In the genomic region with DNA sequence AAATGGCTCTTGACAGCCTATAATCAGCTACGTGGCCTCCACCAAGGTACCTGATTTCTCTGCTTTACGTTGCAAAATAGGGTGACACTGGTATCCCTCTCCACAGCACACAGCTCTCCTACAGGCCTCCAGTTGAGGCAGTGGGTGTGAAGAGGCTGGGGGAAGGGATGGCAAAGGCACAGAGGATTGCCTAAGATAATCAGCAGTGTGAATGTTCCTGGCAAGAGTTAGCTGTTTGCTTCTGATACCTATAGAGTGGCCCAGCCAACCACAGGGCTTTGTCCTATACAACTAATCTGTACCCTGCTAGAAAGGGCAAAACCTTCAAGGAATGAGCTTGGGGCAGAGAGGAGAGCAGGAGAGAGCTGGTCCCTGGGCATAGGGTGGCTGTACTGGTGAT, we compare ENCODE assay signal across 23 mouse cellular contexts. TPM values are rescaled to one million over a fixed set of nuclear protein-coding genes. Genes with fewer than 3 reads are reported as not detected.
DNase-seq lines count a peak whose midpoint lies in the region; ATAC-seq and TF ChIP-seq lines count a peak whose summit lies in the region.
"Had no signal": no experiment of that assay in that cellular context is flagged by ENCODE, and none has a peak within 500 bp of the region (broad histone marks: within the 10 kb centered on the region; RNA-seq: fewer than 3 reads in every experiment).

No protein-coding gene starts in this region.

- peaks cover 5 to 22% of the 10 kb centered on the region in 2 experiments for H3K4me1 ChIP-seq in MEL (ENCODE audit: control insufficient read depth in 1 of 2, insufficient read depth in 2 of 2, low read length in 2 of 2)
- H3K4me1 ChIP-seq: embryonic facial prominence, embryonic 10.5 days; embryonic facial prominence, embryonic 12.5 days; forebrain, embryonic 15.5 days had no signal

- no peaks in the 10 kb centered on the region for H3K79me2 ChIP-seq in MEL (ENCODE audit: control insufficient read depth, insufficient read depth, low read length, poor library complexity)

- TF ChIP-seq POLR2A in MEL (IDR thresholded peaks at IDR 0.05; ENCODE audit: control insufficient read depth in 1 of 2, insufficient read depth in 1 of 2, low read depth in 1 of 2, low read length in 2 of 2, poor library complexity in 1 of 2), result no peak

- TF ChIP-seq RAD21 in MEL (IDR thresholded peaks at IDR 0.05; ENCODE audit: low read depth, low read length), result no peak

- no peak for TF ChIP-seq CTCF in MEL (IDR thresholded peaks at IDR 0.05 in 2 of 3, conservative IDR thresholded peaks at IDR 0.05 in 1 of 3; ENCODE audit: control insufficient read depth in 1 of 3, insufficient read depth in 1 of 3, low read depth in 2 of 3, low read length in 3 of 3, poor library complexity in 1 of 3, severe bottlenecking in 1 of 3)

- peak; percentile 19 to 32; a peak in 2 of 4 replicates for TF ChIP-seq EP300 in MEL (IDR thresholded peaks at IDR 0.05; ENCODE audit: low read depth in 1 of 2, low read length in 2 of 2)

- peaks cover 0 to 11% of the 10 kb centered on the region in 2 experiments; a peak in 2 of 4 replicates for H3K36me3 ChIP-seq in MEL (ENCODE audit: control insufficient read depth in 1 of 2, insufficient read depth in 2 of 2, low read length in 2 of 2)
- H3K36me3 ChIP-seq: embryonic facial prominence, embryonic 10.5 days; embryonic facial prominence, embryonic 12.5 days; forebrain, embryonic 15.5 days; G1E had no signal

- DNase-seq in frontal cortex, postnatal 10 days (ENCODE audit: low spot score in 2 of 2), result no peak
- DNase-seq in MEL (ENCODE audit: low read depth, low spot score), result no peak
- DNase-seq in layer of hippocampus, postnatal 10 days (ENCODE audit: low spot score in 2 of 2), result no peak
- DNase-seq in gastrocnemius, adult 18-20 months (ENCODE audit: low spot score), result no peak
- DNase-seq: adrenal gland, adult 2 months; adrenal gland, postnatal 10 days; adrenal gland, postnatal 25 days; B cell, adult 2 months; cerebellum, adult 11-12 months; cerebellum, adult 2 months; cerebellum, adult 9-10 months; cerebellum, postnatal 10 days; cerebellum, postnatal 25 days; forebrain, postnatal 0 days had no signal

- H3K4me3 ChIP-seq in MEL (ENCODE audit: control insufficient read depth in 1 of 2, insufficient read depth in 1 of 2, low read depth in 2 of 2, low read length in 2 of 2), result no peak overlapping the region
- H3K4me3 ChIP-seq: embryonic facial prominence, embryonic 10.5 days; embryonic facial prominence, embryonic 12.5 days; forebrain, embryonic 13.5 days; forebrain, embryonic 15.5 days had no signal

- no peaks in the 10 kb centered on the region for H3K27me3 ChIP-seq in MEL (ENCODE audit: control insufficient read depth in 1 of 2, insufficient read depth in 2 of 2, low read length in 2 of 2)
- H3K27me3 ChIP-seq: embryonic facial prominence, embryonic 12.5 days; forebrain, embryonic 13.5 days; forebrain, embryonic 15.5 days had no signal

- peak; percentile 45 for ATAC-seq in frontal cortex, adult (ENCODE audit: low TSS enrichment)
- peak; percentile 52 for ATAC-seq in megakaryocyte progenitor cell, adult 5-6 weeks (replicated peaks; ENCODE audit: poor library complexity)
- ATAC-seq: CD4-positive, CD25-positive, alpha-beta regulatory T cell, adult 4 months; forebrain, embryonic 13.5 days; forebrain, embryonic 15.5 days had no signal

- no peak overlapping the region for H3K9ac ChIP-seq in MEL (ENCODE audit: control insufficient read depth, low read depth, low read length, poor library complexity, severe bottlenecking)
- H3K9ac ChIP-seq: embryonic facial prominence, embryonic 12.5 days; forebrain, embryonic 13.5 days; forebrain, embryonic 15.5 days; forebrain, postnatal 0 days had no signal

- H3K27ac ChIP-seq in MEL (ENCODE audit: control insufficient read depth, low read depth, low read length), result no peak overlapping the region
- H3K27ac ChIP-seq: embryonic facial prominence, embryonic 10.5 days; embryonic facial prominence, embryonic 12.5 days; forebrain, embryonic 13.5 days; forebrain, embryonic 15.5 days had no signal

- H3K9me3 ChIP-seq in MEL (replicated peaks; ENCODE audit: insufficient read depth, low read length), result no peaks in the 10 kb centered on the region
- H3K9me3 ChIP-seq: embryonic facial prominence, embryonic 10.5 days; embryonic facial prominence, embryonic 12.5 days; forebrain, embryonic 13.5 days; forebrain, embryonic 15.5 days had no signal

TF ChIP-seq in MEL, 35 proteins besides CTCF, POLR2A, EP300 and RAD21:
- no peak for TF ChIP-seq USF2 (IDR thresholded peaks at IDR 0.05; ENCODE audit: borderline replicate concordance in 1 of 2, insufficient read depth in 1 of 2, low read depth in 1 of 2, low read length in 2 of 2)
- no peak for TF ChIP-seq TCF12 (IDR thresholded peaks at IDR 0.05; ENCODE audit: low read depth, low read length)
- TF ChIP-seq SIN3A (IDR thresholded peaks at IDR 0.05; ENCODE audit: low read length), result no peak
- TF ChIP-seq GABPA (IDR thresholded peaks at IDR 0.05; ENCODE audit: low read depth, low read length), result no peak
- TF ChIP-seq POLR2AphosphoS2 (IDR thresholded peaks at IDR 0.05; ENCODE audit: low read length), result no peak
- no peak for TF ChIP-seq NELFE (IDR thresholded peaks at IDR 0.05; ENCODE audit: low read depth, low read length)
- no peak for TF ChIP-seq ZKSCAN1 (IDR thresholded peaks at IDR 0.05; ENCODE audit: low read depth, low read length)
- no peak for TF ChIP-seq GATA1 (IDR thresholded peaks at IDR 0.05; ENCODE audit: low read depth, low read length)
- no peak for TF ChIP-seq ELF1 (IDR thresholded peaks at IDR 0.05; ENCODE audit: low read depth, low read length)
- TF ChIP-seq CHD1 (IDR thresholded peaks at IDR 0.05; ENCODE audit: low read depth, low read length), result no peak
- no peak for TF ChIP-seq CHD2 (IDR thresholded peaks at IDR 0.05; ENCODE audit: low read length)
- TF ChIP-seq SMC3 (IDR thresholded peaks at IDR 0.05; ENCODE audit: low read depth, low read length), result no peak
- no peak for TF ChIP-seq MAZ (IDR thresholded peaks at IDR 0.05; ENCODE audit: low read depth, low read length)
- TF ChIP-seq UBTF (IDR thresholded peaks at IDR 0.05; ENCODE audit: borderline replicate concordance, insufficient read depth, low read depth, low read length), result no peak
- no peak for TF ChIP-seq ZNF384 (IDR thresholded peaks at IDR 0.05; ENCODE audit: low read depth, low read length)
- TF ChIP-seq MYC (IDR thresholded peaks at IDR 0.05; ENCODE audit: low read depth, low read length), result no peak
- TF ChIP-seq POLR2AphosphoS5 (IDR thresholded peaks at IDR 0.05; ENCODE audit: borderline replicate concordance, low read depth, low read length), result no peak
TF ChIP-seq in MEL: peak in this region for 0.

RNA-seq across cellular contexts. Expression of a gene that starts 11.5 kb away (rescaled TPM):
- total RNA-seq in MEL (2012; rRNA removed), result not detected in 2 replicates
- polyA plus RNA-seq in MEL (2012; ENCODE audit: insufficient read depth in 1 of 2, insufficient read length in 2 of 2, low read depth in 1 of 2, low replicate concordance in 2 of 2, missing spikeins in 1 of 2), result under 1 TPM in 1 of 2 experiments, not detected in 1; 0.07 TPM
- total RNA-seq in megakaryocyte progenitor cell, adult 5-6 weeks (2015), result 6.7 and 7.8 TPM in 2 replicates
- 2.8 and 4.1 TPM in 2 replicates for total RNA-seq in megakaryocyte progenitor cell, adult 5-6 weeks (2017)
- total RNA-seq in layer of hippocampus, postnatal 10 days (2021), result 1 to 10 TPM; 4.4 to 4.7 TPM
- under 1 TPM; 0.05 to 0.19 TPM for total RNA-seq in gastrocnemius, adult 18-20 months (2021)
- polyA plus RNA-seq: embryonic facial prominence, embryonic 10.5 days; forebrain, embryonic 11.5 days; G1E had no signal
